Mouse (Mus musculus) layer of hippocampus, adult 9-10 months (tissue): ENCODE results near the gene Abcb6.

Experiments
- DNase-seq: peaks from one replicate; pipeline ENCODE4 v3.0.0; 2022; ENCODE audit warnings: low spot score

Abcb6 gene

DNA sequence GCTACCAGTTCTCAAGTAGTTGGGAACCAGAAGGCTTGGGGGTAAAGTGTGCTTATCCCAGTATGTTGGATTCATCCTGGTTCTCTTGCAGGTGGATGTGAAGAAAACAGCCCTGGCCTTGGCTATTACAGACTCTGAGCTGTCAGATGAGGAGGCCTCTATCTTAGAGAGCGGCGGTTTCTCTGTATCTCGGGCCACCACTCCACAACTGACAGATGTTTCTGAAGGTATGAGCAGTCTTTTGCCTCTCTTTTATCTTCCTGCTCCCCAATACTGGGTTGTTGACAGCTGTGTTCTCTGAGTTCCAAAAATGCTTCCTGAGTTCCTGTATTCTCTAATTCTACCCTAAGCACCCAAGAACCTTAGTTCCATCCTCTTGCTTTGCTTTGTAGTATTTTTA lies 34.6 kb downstream of the Abcb6 start:
- no peak for DNase-seq

- peak; percentile 93 for DNase-seq
Observed at GRCm38 (mm10) chr1:75142301-75143261, 37.6 kb downstream of the Abcb6 start, which contains the start of the genes Cnppd1 and Retreg2. Gene Cnppd1 (minus strand): TSS chr1:75142711. Gene Retreg2 (plus strand): TSS chr1:75142778.

- no peak for DNase-seq
Observed at GRCm38 (mm10) chr1:75141486-75142190, 38.6 kb downstream of the Abcb6 start.

DNA sequence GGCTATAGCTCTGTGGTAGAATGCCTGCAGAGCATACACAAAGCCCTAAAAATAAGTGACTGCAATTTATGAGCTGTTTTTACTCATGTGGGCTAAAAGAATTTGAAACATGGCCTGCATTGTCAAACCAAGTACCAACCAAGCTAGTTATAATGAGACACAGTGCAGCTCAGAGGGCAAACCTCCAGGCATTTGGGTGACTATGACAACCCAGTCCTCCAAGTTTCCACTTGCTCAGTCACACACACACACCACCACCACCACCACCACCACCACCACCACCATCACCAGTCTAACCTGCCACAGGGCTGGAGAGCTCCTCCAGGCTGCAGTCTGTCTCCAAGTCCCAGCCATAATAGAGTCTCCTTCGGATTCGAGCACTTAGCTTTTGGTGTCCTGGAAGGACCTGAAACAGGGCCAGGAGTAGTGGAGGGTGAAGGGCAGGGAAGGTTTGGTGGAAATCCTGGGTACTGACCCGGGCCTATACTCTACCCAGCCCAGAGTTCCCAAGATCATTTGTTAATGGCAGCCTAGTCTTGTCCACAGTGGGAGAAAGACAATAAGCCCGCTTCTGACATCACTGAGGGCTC lies 39.5 kb downstream of the Abcb6 start:
- no peak for DNase-seq

- no peak for DNase-seq
Observed at GRCm38 (mm10) chr1:75138448-75138847, 41.7 kb downstream of the Abcb6 start.

DNA sequence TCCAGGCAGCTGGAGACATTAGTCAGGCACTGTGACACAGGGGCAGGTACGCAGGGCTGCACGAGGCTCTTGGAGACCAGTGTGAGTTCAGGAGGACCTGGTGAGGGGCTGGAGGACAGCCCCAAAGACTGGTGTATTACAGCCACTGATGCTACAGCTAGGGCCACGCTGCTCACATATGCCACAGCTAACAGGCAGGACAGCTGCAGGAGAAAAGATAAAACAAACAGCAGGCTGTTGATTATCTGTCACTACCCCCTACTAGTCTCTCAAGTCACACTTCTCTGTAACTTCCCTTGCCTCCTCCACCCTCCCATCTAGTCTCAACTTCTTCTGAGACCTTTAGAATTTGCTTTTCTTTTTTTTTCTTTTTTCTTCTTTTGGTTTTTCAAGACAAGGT lies 43.5 kb downstream of the Abcb6 start:
- no peak for DNase-seq

GRCm38 (mm10) chr1:75136293-75136692 lies 43.9 kb downstream of the Abcb6 start:
- DNase-seq: no peak

- no peak for DNase-seq
Observed at GRCm38 (mm10) chr1:75133421-75134207, 46.6 kb downstream of the Abcb6 start, which contains the start of gene Slc23a3. Gene Slc23a3 (minus strand): TSS chr1:75133890.

DNA sequence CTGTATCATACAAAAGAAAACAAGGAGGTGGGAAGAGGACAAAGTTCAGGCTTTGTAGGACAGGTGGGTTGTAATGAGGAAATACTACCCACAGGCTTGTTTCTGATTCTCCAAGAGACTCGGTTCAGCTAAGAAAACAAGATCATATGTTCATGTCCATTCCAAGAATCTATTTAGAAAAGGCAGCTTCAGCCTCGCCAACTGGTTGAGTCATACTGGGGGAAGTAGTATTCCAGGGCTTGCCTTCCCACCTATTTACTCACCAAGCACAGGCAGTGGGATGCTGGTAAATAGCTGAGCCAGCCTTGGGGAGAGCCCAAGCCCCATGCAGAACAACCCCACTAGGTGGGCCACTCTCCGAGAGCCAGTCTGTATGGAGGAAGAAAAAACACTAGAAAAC lies 51.6 kb downstream of the Abcb6 start:
- no peak for DNase-seq

GRCm38 (mm10) chr1:75125418-75125817 lies 54.8 kb downstream of the Abcb6 start:
- DNase-seq: no peak

DNA sequence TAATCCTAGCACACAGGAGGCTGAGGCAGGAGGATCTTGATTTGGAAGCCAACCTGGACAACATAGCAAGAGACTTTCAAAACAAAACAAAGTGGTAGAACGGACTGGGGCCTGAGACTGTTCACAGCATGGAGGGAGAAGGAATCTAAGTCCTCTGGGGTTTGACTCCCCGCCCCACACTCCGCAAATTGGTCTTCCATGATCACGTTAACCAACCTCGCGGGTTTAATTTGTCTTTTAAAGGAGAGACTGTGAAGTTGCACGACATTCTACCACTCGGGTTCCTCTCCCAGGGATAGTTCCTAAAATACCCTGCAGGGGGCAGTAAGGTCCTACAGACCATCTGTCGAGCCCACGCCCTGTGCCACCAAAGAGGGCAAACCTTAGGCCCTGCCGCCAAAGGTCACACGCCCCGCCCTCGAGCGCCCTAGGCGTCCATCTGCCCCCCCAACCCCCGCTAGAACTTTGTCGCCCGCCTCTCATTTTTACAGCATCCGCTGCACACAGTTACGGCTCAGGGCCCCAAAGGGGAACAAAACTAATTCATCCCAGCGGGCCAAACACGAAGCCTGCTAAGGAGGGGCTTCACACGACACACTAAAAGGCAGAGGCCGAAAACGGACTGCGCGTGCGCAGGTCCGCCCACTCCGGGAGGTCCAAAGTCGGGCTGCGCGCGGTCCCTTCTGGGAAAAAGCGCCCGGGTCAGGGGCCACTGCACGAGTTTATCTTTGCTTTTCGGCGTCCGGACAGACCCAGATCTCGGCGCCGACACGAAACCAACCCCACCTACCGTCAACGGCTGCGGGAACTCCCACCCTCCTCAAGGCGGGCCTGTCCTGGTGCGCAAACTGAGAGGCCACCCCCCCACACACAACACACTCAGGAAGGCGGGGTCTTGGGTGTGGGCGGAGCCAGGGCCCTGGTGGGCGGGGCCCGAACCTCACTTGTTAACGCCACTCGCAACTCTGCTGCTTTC lies 55.6 kb downstream of the Abcb6 start, which contains the start of gene Nhej1:
Gene Nhej1 (minus strand): TSS at position 855 of the 976 bp plus-strand sequence.
- DNase-seq: peak; percentile 90

- no peak for DNase-seq
Observed at GRCm38 (mm10) chr1:75122211-75122610, 58.0 kb downstream of the Abcb6 start.
